Mouse (Mus musculus) spleen, postnatal 14 days (tissue): ENCODE data around the gene Dnajc8.
"Not testable (repeated sequence)": the region's sequence is repeated elsewhere in the genome, so short reads cannot be mapped to it uniquely, and the experiment has no call there.

ENCODE experiments used
- DNase-seq, 2 experiments: peaks; one replicate each; pipeline ENCODE4 v3.0.0; 2021 to 2022; ENCODE audit warnings: low spot score in 2 of 2

Dnajc8 gene

DNA sequence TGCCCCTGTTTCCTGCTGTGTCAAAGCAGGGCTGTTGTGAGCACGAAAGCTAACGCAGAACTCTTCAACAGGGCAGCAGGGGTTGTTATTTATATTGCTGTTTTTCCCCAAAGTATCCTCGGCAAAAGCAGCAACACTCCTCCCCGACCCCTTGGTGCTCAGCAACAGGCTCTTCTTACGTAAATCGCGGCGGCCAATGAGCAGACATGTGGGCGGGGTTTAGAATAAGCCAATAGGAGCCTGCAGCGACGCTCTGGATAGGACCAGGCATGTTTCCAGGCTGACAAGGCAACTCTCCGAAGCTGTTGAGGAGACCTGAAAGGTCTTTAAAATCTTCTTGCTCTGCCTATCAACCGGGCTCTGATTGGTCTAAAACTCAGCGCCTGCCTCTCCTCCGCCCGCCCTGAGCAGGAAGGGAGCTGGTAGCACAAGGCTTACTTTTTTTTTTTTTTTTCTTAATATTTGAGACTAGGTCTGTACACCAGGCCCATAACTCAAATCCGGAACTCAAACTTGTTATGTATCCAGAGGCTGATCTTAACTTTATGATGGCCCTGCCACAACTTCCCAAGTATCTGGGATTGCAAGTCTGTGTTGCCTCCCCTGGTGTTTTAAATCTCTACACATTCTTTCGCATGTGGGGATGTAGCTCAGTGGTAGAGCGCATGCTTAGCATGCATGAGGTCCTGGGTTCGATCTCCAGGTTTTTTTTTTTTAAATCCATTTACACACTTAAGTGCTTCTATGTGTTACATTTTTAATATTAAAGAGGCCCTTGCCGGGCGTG lies 19.8 kb upstream of the Dnajc8 start:
- DNase-seq = peak; percentile 75 to 81

DNA sequence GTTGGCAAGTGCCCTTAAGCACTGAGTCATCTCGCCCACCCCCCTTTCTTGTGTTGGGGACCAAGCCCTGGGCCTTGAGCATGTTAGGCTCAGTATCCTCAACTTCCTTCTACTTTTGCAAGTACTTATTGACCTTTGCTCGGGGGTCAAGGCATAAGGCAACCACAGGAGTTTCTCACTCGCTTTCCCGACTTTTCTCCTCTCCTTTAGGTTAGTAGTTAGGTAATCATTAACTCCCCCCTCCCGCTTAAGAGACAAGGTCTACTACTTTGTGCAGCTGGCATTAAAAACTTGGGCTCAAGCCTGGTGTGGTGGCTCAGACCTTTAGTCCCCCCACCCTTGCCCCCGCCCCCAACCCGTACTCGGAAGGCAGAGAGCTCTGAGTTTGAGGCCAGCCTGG lies 17.3 kb upstream of the Dnajc8 start:
- DNase-seq = no peak

DNA sequence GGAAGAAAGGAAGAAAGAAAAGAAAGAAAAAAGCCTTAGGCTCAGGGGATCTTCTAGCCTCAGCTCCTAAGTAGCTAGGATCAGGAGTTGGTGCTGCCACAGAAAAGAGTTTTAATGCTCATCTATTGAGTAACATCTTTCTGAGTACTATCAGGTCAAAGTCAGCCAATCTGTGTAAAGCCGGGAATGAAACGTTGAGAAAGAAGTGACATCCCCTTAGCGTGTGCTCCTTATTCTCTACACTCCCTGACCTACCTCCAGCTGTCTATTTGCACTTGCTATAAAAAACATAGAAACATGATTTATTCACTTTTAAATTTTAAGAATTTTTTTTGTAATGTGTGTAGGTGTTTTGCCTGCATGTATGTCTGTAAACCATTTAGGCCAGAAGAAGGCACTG lies 16.2 kb upstream of the Dnajc8 start:
- no peak for DNase-seq

DNA sequence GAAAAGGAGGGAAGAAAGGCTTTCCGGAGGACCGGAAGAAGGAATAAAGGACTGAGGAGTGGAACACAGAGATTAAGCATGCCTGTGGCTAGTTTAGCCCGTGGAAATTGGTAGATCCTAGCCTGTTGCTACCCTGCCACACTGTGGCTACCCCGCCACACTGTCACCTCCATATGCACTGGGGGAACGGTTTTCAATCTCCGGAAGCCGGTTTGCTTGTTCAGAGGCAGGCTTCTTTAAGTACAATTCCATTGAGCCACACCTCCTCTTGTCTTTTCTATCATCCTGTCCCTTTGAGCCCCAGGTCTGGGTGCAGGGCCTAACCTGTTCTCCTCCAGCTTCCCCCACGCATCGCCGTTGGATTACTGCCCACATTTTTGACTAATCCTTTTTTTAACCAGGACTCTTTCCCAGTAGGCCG lies 11.0 kb upstream of the Dnajc8 start:
- no peak for DNase-seq

DNA sequence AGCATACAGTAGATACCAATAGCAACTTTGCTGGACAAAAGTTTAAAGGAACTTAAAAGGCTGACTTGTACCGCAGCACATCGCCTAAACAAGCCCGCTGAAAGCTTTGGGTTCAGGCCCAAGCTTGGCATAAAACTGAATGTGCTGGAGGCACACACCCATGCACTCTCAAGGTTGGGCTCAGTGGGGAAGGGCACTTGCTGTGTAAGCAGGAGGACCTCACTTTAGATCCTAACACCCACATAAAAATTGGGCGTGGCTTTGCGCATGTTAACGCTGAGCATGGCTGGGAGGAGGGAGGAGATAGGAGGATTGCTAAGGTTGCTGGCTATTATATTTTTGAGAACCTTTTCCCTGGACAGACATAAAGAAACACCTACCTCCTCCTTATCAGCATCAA lies 10.5 kb upstream of the Dnajc8 start:
- no peak for DNase-seq

DNA sequence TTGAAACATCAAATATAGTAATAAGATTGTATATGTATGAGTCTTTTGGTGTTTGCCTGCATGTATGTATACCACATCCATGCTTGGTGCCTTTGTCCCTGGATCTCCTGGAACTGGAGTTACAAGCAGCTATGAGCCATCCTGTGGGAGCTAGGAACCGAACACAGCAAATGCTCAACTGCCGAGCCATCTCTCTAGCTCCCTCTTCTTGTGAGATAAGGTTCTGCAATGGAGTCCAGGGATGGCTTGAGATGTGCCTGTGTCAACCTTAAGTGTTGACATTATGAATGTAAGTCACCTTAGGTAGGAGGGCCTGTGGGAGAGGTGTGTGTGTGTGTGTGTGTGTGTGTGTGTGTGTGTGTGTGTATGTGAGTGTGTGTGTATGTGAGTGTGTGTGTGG lies 8.7 kb upstream of the Dnajc8 start:
- DNase-seq = no peak

DNA sequence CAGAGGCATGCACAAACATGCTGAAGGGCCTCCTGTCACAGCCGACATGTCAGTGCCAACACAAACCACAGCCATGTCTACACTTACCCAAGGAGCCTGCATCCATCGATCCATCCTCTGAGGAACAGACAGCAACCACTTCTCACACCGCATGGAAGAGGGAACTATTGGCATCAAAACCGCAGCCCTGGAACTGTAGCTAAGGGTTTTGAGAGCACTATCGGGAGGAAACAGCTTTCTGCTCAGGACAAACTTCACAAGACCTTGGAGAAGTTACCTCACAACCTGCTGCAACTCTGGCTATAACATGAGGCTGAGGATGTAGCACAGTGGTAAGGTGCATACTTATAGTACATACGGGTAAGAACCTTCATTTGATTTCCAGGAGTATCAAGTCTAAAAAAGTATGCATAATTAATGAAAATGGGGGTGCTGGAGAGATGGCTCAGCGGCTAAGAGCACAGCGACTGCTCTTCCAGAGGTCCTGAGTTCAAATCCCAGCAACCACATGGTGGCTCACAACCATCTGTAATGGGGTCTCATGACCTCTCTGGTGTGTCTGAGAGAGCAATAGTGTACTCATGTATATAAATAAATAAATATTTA lies 7.3 kb upstream of the Dnajc8 start:
- no peak for DNase-seq

DNA sequence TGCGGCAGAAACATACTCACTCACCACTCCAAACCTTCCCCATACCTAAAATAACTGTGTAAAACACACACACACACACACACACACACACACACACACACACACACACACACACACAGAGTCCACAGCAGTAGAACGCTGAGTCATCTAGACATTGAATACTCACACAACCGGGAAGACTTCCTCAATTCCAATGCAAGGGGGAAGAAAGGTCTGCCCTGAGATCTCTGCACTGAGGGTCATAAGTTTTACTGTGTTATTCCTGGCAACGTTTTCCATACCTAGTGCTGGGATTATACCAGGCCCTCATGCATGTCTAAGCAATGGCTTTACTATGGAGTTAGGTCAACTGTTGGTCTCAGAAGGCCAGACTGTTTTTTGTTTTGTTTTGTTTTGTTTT lies 6.0 kb upstream of the Dnajc8 start:
- DNase-seq = no peak

DNA sequence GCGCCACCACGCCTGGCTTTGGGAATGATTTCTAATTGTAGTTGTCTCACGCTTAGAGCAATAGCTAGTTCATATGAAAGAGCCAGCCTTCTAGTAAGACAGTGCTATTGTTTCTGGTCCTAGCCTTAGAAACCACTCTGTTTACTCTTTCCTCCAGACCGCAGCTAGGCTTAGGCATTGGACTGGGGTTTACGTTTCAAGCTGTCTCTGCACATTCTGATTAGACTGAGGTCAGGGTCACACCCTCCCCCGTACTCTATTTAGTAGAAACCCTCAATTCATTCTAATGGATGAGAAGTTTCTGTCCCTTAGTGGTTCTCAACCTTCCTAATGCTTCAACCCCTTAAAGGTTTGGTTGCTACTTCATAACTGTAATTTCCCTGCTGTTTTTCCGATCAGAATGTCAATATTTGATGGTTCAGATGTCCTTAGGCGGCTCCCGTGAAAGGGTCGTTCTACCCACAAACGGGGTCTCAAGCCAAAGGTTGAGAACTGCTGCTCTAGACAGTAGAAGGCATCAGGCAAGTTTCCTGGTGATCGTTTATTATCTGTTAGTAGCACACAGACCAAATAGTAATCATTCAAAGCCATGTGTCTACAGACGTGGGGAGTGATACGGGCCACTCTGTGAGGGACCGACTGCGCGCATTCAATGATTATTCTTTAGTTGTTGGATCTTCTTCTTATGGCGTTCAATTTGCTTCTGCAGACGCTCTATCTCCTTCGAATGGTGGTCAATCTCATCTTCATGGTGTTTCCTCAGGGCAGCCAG lies 5.1 kb upstream of the Dnajc8 start:
- DNase-seq = no peak

DNA sequence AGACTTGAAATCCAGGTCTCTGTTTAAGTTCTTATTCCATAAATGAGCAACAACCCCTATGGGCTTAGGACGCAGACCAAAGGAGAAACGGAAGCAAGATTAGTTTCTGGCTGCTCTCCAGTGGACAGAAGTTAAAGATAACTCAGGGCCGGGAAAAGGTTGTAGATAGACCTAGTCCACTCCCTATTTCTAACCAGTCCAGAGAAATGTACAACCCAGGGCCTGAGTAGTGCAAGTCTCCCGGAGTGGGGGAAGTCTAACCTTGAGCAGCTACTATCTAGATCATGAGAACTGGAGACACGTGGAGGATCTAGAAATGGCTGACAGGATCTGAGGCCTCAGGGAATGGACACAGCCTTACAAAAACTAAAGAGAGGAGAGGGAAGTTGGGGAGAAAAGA lies 2.9 kb upstream of the Dnajc8 start:
- DNase-seq = no peak

DNA sequence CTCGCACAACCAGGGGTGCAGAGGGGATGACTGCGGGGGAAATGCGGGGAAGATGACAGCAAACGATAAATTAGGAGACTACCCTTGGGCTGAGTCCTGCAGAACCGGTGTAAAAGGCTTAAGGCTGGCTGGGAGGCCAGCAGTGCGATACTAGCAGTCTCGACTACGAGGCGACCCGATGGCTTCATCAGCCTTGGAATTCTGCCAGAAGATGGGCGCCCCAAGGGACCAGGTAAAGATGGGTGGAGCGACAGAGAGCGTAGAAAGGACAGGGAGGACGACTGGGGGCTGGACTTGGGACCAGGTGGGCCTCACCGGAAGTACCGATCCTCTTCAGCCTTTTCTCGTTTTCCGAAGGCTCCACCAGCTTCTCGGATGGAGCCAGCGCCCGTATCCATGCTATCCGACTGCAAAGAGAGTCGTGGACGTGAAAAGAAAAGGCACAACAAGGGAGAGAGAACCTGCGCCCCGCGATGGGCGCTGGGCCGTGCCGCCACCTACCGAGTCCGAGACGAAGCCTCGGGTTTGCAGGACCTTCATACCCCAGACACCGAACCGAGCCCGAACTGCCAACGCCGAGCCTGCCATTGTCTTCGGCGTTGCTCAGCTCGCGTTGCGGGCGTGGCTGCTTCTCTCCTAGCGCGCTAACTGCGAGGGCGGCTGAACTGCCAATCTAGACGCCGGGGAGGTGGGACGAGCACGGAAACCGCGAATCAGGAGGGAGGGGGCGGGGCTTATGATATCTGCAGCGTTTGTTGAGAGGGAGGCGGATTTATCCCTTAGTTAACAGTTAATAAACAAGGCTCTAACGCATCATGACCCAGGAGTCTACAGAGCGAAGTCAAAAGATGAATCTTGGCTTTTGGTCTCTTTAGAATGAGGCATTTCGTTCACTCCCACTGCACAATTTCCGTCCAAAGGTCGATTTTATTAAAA lies 2.1 kb upstream of the Dnajc8 start, which contains the start of gene Atpif1:
Gene Atpif1, minus strand, starts transcription at position 679 of the 936 bp plus-strand sequence.
- peak; percentile 73 to 86 for DNase-seq

DNA sequence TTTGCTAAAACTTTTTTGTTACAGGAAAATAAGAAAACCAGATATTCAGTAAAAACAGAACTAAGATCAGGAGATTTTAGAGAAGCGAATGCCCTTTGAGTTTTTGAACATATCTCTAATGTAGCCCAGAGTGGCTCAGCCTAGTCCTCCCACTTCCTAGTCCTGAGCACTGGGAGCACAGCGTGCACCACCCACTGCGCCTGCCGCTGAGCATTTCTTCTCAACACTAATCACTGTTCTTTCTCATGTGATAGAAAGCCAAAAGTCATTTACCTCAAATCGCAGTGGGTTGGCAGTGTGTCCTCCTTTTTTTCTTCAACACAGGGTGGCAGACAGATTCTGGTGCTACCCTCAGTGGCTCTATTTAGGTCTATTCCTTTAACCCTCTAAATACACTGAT lies 4.1 kb downstream of the Dnajc8 start:
- DNase-seq = no peak

DNA sequence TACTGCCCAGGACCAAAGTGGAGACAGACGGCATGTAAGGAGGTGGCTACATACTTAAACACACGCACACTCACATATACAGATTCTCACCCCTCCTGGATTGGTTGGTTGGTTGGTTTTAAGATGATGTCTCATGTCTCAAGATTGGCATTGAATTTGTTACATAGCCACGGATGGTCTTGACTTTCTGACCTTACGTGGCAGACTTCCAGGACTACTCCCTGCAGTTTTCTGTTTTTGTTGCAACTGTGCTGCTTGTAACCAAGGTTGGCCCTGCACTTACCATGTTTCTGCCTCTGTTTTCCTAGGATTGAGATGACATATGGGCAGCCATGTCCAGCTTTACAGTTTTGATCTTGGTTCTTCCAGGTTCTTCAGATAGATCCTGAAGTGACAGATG lies 6.1 kb downstream of the Dnajc8 start:
- no peak for DNase-seq

DNA sequence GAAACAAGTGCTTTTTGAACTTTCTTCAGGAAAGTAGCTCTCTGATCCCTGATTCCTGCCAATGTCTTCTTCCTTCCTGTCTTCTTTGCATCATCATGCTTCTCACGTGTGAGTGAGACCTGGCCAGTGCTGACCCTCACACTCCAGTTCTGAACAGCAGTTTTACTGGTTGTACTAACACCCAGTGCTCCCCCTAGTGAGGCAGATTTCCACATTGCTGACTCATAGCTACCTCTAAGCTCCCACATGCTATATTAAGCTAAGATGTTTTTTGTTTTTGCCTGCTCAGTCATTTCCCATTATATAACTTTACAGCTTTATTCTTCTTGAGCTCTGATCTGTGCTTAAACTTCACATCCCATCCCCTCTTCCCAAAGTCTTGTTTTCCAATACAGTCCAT lies 7.4 kb downstream of the Dnajc8 start:
- no peak for DNase-seq

DNA sequence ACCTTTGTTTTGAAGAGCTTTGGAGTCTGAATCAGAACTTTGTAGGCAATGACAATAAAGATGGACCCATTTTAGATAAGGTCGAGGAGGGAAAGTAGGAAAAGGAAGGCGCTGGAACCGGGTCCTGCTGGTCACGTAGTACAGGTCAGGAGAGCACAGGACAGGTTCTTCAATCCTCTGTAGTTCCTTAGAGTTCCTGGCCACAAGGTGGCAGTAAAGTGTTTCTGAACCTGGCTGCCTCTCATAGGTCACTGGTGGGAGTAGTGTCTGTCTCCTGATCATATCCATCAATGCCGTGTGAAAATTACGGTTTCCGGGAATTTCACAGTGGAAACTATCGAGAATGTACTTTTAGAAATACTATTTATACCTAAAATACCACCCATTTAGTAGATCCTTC lies 10.5 kb downstream of the Dnajc8 start:
- peak in 1 of 2 experiments; percentile 72 for DNase-seq

DNA sequence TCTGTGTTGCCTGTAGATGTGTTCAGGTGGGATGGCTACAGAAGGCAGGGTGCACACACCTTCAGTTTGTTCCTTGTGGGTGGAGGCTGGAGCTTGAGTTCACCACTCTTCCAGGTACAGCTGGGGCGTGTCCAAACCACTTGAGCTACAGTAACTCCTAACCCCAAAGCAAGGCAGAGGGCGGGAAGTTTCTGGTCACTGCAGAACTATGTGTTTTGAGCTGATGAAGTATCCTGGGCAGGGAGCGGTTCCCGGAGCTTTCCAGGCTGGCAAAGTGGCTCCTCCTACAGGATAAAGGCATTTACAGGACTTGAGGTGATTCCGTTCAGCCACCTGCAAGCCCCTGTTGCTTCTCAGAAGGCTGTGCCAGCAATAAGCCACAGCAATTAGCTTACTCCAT lies 18.9 kb downstream of the Dnajc8 start:
- DNase-seq = no peak

DNA sequence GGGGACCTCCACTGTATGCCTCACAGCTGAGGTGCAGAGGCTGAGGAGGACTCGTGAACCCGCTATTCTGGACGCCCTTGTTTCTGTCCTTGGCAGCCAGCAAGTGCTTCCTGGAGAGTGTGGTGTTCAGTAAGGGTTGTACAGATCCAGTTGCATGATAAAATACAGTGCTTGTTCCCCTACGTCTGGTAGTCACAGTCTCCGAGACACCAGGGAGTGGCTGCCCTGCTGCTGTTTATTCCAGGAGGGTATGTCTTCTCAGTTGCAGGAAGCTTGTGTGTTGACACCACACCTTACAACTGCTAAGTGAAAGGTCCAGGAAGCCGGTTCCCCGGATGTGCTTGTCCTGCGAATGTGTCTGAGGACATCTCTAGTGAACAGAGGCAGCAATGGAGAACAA lies 19.3 kb downstream of the Dnajc8 start:
- no peak for DNase-seq

DNA sequence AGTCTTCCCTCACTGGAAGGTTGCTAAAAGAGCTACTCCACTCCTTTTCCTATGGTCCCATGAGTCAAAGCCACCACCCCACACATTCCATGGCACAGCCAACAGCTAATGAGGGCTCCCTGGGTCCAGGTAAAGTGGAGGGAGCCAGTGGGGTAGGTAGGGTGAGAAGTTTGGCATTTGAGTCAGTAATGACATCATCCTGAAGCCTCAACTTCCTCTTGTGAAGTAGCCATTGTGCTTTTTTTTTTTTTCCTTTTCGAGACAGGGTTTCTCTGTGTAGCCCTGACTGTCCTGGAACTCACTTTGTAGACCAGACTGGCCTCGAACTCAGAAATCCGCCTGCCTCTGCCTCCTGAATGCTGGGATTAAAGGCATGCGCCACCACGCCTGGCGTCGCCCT lies 20.2 kb downstream of the Dnajc8 start:
- not testable (repeated sequence) for DNase-seq

DNA sequence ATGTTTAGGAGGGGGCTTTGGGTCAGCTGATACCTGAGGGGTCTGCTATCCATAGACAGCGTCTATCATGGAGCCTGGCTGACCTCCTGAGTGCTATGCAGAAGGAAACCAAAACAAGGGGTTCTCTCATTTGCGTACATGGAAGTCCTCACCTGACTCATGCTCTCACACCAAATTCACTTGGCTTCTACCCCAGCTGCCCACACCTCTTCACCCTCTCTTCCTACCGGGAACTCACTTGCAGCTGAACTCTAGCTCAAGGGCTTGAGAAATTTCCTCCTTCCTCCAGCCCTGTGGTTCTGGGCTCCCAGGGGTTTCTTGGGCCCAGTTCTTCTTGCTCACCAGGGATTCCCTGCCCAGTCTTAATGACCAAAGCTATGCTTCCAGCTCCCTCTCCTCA lies 27.9 kb downstream of the Dnajc8 start:
- DNase-seq = no peak

DNA sequence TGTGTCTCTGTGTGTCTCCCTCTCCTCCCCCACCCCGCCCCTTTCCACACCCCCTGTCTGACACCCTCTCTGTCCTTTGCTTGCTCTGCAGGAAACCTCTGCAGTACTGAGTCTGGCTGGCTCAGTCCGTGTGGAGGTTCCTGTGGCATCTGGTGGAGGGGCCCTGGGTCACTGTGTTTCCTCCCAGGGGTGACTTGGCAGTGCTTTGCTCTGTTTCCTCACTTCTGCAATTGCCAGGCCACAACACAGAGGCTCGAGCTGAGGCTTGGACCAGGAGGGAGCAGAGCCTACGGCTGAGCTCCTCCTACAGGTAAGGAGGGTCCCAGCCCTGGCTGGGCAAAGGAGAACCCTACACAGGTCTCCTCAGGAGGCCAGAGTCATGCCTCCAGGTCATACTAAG lies 28.6 kb downstream of the Dnajc8 start, which contains the start of gene Ptafr:
Gene Ptafr, plus strand, starts transcription at position 103 of the 400 bp plus-strand sequence.
- DNase-seq = peak; percentile 29 to 30

DNA sequence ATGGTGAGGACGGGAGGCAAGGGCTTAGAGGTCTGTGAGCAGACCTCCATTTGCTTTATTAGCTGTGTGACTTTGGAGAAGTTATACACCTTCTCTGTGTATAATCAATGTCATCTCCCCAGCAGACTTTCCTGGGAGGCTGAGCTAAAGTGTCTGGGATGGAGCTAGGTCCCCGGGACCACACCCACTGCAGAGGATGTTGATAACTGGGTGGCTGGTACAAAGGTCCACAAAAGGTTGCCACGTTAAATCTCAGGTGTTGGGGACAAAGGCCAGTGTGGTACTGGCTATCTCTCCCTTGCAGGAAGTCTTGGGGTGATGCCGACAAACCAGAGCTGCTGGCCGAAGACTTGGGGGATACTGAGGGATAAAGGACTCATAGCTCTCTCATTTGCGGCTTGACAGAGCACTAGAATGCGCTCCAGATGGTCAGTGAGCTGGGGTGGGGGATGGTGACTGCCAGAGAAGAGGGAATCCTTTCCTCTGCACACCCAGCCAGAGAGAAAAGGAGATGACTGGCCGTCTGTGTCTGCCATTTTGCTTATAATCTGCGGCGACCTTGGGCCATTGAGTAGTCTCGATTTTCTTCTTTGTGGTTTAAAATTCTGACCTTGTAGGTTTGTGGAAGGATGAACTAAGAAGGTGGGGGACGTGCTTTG lies 29.9 kb downstream of the Dnajc8 start:
- DNase-seq = no peak
